Mouse (Mus musculus) lung, postnatal 0 days (tissue): Measurements from ENCODE around the gene Olfr251. TPM values are rescaled to one million over a fixed set of nuclear protein-coding genes. Genes with fewer than 3 reads are reported as not detected.

ENCODE experiments used
- ATAC-seq: fragments of 200-750 bp; cut with Nextera tagmentation; 2 replicates; pipeline ENCODE4 v1.8.0; 2017; ENCODE audit warnings: moderate library complexity
- DNase-seq: peaks from one replicate; pipeline ENCODE4 v3.0.0-alpha.2; 2016; ENCODE audit warnings: low spot score
- H3K27ac ChIP-seq: fragments of 300-500 bp; sonication (generic); 2 replicates; pipeline ENCODE4 v1.5.1; 2014; ENCODE audit warnings: antibody characterized with exemption, mild to moderate bottlenecking, low read length, mixed read lengths
- H3K27me3 ChIP-seq: fragments of 300-500 bp; sonication (generic); replicated peaks from 2 replicates; pipeline ENCODE4 v1.6.1; 2014; ENCODE audit warnings: low read length, mixed read lengths; ENCODE audit not compliant: insufficient read depth
- H3K36me3 ChIP-seq: fragments of 300-500 bp; sonication (generic); 2 replicates; pipeline ENCODE4 v1.6.1; 2014; ENCODE audit warnings: low read length, mixed read lengths; ENCODE audit not compliant: insufficient read depth
- H3K4me1 ChIP-seq: fragments of 300-500 bp; sonication (generic); 2 replicates; pipeline ENCODE4 v1.6.1; 2014; ENCODE audit warnings: antibody characterized with exemption, low read depth, low read length, mixed read lengths; ENCODE audit not compliant: insufficient read depth
- H3K4me2 ChIP-seq: fragments of 300-500 bp; sonication (generic); replicated peaks from 2 replicates; pipeline ENCODE4 v1.6.1; 2014; ENCODE audit warnings: low read depth, mild to moderate bottlenecking, low read length, moderate library complexity, mixed read lengths
- H3K4me3 ChIP-seq: fragments of 300-500 bp; sonication (generic); 2 replicates; pipeline ENCODE4 v1.5.1; 2014; ENCODE audit warnings: low read depth, low read length
- H3K9ac ChIP-seq: fragments of 300-500 bp; sonication (generic); replicated peaks from 2 replicates; pipeline ENCODE4 v1.6.1; 2014; ENCODE audit warnings: low read depth, mild to moderate bottlenecking
- H3K9me3 ChIP-seq: fragments of 300-500 bp; sonication (generic); 2 replicates; pipeline ENCODE4 v1.6.1; 2016; ENCODE audit warnings: low read length, mixed read lengths
- CTCF ChIP-seq: IDR thresholded peaks from 2 replicates; pipeline ENCODE4 v1.5.1; 2016; ENCODE audit warnings: antibody characterized with exemption, mild to moderate bottlenecking
- EP300 ChIP-seq: IDR thresholded peaks from 2 replicates; pipeline ENCODE4 v1.6.1; 2016; ENCODE audit warnings: antibody characterized with exemption, mild to moderate bottlenecking, control low read depth
- WGBS: fragments of 180-500 bp; shearing (Covaris S2); extraction: QIAGEN DNeasy Blood & Tissue Kit; methylation state at CpG from one replicate; pipeline ENCODE4 v1.1.7; 2014; 5-methylcytosine and 5-hydroxymethylcytosine counted together
- polyA plus RNA-seq: library from polyadenylated mRNA; unstranded; fragments of >200 nt; fragmentation: Nextera tagmentation; extraction: Ambion mirVana; gene quantifications from 2 replicates; pipeline ENCODE4 v1.2.1, GENCODE M21; 2015

Olfr251 gene
- polyA plus RNA-seq, 1 experiment from 2014 or later: not detected

DNA sequence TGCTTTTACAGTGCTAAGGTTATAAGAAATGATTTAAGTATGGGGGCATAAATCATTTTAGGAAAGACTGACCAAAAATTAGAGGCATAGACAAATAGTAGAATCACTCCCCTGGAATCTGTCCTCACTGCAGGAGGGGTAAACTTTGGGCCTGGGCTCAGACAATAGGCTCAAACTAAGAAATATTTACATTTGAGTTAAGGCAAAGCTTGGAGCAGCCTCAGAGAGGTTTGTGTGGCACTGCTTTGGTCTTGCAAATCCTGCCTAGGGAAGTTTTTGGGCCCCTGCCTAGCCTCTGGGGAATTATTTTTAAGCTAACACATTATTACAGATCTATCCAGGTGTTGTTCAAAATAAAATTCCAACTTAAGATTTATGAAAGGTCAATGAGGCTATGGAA is 46.9 kb downstream of the Olfr251 start:
- Histone ChIP-seq H3K9ac (no peak overlapping the region), H3K36me3 (no peaks in the 10 kb centered on the region), H3K4me2 (no peak overlapping the region), H3K27me3 (no peaks in the 10 kb centered on the region), H3K9me3 (no peaks in the 10 kb centered on the region), H3K4me1 (no peaks in the 10 kb centered on the region), H3K4me3 (no peak overlapping the region), H3K27ac (no peak overlapping the region)
- no peak for TF ChIP-seq EP300
- TF ChIP-seq CTCF: no peak
- ATAC-seq: no peak
- DNase-seq: no peak

DNA sequence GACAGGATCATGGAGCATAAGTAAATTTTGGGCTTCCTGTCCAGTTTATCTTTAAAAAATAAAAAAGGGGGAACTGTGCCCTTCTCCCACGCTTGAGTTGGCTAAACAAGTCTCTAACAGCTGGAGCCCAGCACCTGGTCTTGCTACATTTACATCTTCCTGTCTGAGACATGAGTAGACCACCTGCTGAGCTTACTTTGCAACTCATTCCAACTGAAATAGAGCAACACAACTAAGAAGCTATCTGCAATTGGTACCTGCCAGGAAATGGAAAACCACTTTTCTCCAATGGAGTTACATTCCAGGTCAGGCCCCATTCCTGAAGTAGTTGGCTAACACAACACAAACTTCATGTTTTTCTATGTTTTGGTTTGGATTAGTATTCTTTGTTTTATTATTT is 50.1 kb downstream of the Olfr251 start:
- no peak overlapping the region for H3K9ac ChIP-seq
- TF ChIP-seq EP300 (no peak), CTCF (no peak)
- 19% methylated on average over 1 of the region's 1 CpGs for WGBS
- no peaks in the 10 kb centered on the region for H3K9me3 ChIP-seq
- H3K36me3 ChIP-seq: no peaks in the 10 kb centered on the region
- DNase-seq (no peak), ATAC-seq (no peak)
- H3K4me2 ChIP-seq: no peak overlapping the region
- H3K4me1 ChIP-seq: no peaks in the 10 kb centered on the region
- H3K4me3 ChIP-seq: no peak overlapping the region
- no peak overlapping the region for H3K27ac ChIP-seq
- H3K27me3 ChIP-seq: no peaks in the 10 kb centered on the region

DNA sequence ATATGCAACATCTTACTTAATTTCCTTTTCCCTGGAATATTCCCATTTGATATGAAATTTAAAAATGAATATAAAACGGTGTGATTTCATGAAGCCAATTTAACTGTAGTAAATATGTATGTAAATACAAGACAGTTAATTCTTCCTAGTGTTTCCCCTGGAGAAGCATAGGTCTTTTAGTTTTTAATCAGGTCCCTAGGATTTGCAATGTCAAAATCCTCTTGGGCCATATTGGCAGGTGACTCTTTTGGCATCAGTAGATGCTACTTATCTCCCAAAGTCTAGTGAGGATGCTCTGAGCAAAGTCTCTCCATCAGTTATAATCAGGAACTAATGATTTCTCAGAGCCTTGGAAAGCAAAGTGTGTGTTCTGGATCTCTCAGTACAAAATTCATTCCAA is 52.3 kb downstream of the Olfr251 start, which contains the start of gene Olfr901:
Gene Olfr901, plus strand, starts transcription at position 301 of the 400 bp plus-strand sequence.
- WGBS: 81% methylated on average over 1 of the region's 1 CpGs
- Histone ChIP-seq H3K4me2 (no peak within 1 kb of the TSS), H3K27ac (no peak within 1 kb of the TSS), H3K9me3 (no peaks in the 10 kb centered on the region), H3K4me1 (no peaks in the 10 kb centered on the region), H3K9ac (no peak within 1 kb of the TSS), H3K4me3 (no peak within 1 kb of the TSS), H3K36me3 (no peaks in the 10 kb centered on the region), H3K27me3 (no peaks in the 10 kb centered on the region)
- TF ChIP-seq EP300: no peak
- no peak for TF ChIP-seq CTCF
- DNase-seq (no peak), ATAC-seq (no peak)

Other genes with a start within 250 kb of the Olfr251 start
- not detected in 2 replicates for gene Olfr890, start 234.6 kb upstream of the Olfr251 start, polyA plus RNA-seq
- gene Olfr891, start 196.3 kb upstream of the Olfr251 start, polyA plus RNA-seq: not detected in 2 replicates
- not detected in 2 replicates for gene Olfr893, start 168.7 kb upstream of the Olfr251 start, polyA plus RNA-seq
- not detected in 2 replicates for gene Olfr894, start 159.0 kb upstream of the Olfr251 start, polyA plus RNA-seq
- not detected in 2 replicates for gene Olfr143, start 124.3 kb upstream of the Olfr251 start, polyA plus RNA-seq
- not detected in 2 replicates for gene Olfr895, start 109.2 kb upstream of the Olfr251 start, polyA plus RNA-seq
- gene Olfr896-ps1, start 86.0 kb upstream of the Olfr251 start, polyA plus RNA-seq: not detected in 2 replicates
- gene Olfr25, start 48.0 kb upstream of the Olfr251 start, polyA plus RNA-seq: not detected in 2 replicates
- not detected in 2 replicates for gene Olfr898, start 28.7 kb upstream of the Olfr251 start, polyA plus RNA-seq
- not detected in 2 replicates for gene Olfr250, start 10.2 kb upstream of the Olfr251 start, polyA plus RNA-seq
- not detected in 2 replicates for gene Olfr147, start 24.6 kb downstream of the Olfr251 start, polyA plus RNA-seq
- gene Olfr901, start 52.4 kb downstream of the Olfr251 start, polyA plus RNA-seq: not detected in 2 replicates
- gene Olfr902, start 70.6 kb downstream of the Olfr251 start, polyA plus RNA-seq: not detected in 2 replicates
- gene Olfr904, start 86.1 kb downstream of the Olfr251 start, polyA plus RNA-seq: not detected in 2 replicates
- not detected in 2 replicates for gene Olfr905, start 94.0 kb downstream of the Olfr251 start, polyA plus RNA-seq
- not detected in 2 replicates for gene Olfr906, start 110.0 kb downstream of the Olfr251 start, polyA plus RNA-seq
- not detected in 2 replicates for gene Olfr907, start 118.7 kb downstream of the Olfr251 start, polyA plus RNA-seq
- gene Olfr911-ps1, start 144.5 kb downstream of the Olfr251 start, polyA plus RNA-seq: not detected in 2 replicates
- gene Olfr910, start 160.8 kb downstream of the Olfr251 start, polyA plus RNA-seq: not detected in 2 replicates
- not detected in 2 replicates for gene Olfr912, start 203.1 kb downstream of the Olfr251 start, polyA plus RNA-seq
- gene Olfr913, start 215.7 kb downstream of the Olfr251 start, polyA plus RNA-seq: not detected in 2 replicates
- not detected in 2 replicates for gene Olfr914, start 228.0 kb downstream of the Olfr251 start, polyA plus RNA-seq